Mouse (Mus musculus) MEL (cell line): ENCODE data around the gene Cd151. TPM values are rescaled to one million over a fixed set of nuclear protein-coding genes. Genes with fewer than 3 reads are reported as not detected.

Experiments used
- DNase-seq: peaks from one replicate; pipeline ENCODE4 v3.0.0; 2011; ENCODE audit warnings: low read depth, low spot score
- H3K27ac ChIP-seq: 2 replicates; pipeline ENCODE4 v1.5.1; 2012; ENCODE audit warnings: low read depth, mild to moderate bottlenecking, control low read depth, low read length, moderate library complexity; ENCODE audit not compliant: control insufficient read depth
- H3K27me3 ChIP-seq, 2 experiments: fragments of 150-350 bp in 1 of 2; sonication (generic) in 1 of 2; 2 replicates each; pipeline ENCODE4 v1.6.1; 2012; ENCODE audit warnings: low read length in 2 of 2, mild to moderate bottlenecking in 2 of 2, improper control_type of control experiment in 1 of 2, moderate library complexity in 1 of 2; ENCODE audit not compliant: insufficient read depth in 2 of 2, control insufficient read depth in 1 of 2
- H3K36me3 ChIP-seq, 2 experiments: 2 replicates each; pipeline ENCODE4 v1.6.1; 2012 to 2014; ENCODE audit warnings: low read length in 2 of 2, improper control_type of control experiment in 1 of 2, inconsistent platforms in 1 of 2, mild to moderate bottlenecking in 1 of 2; ENCODE audit not compliant: insufficient read depth in 2 of 2, control insufficient read depth in 1 of 2
- H3K4me1 ChIP-seq, 2 experiments: fragments of 150-350 bp in 1 of 2; sonication (generic) in 1 of 2; 2 replicates each; pipeline ENCODE4 v1.6.1; 2012; ENCODE audit warnings: low read length in 2 of 2, improper control_type of control experiment in 1 of 2, mild to moderate bottlenecking in 1 of 2; ENCODE audit not compliant: insufficient read depth in 2 of 2, control insufficient read depth in 1 of 2
- H3K4me3 ChIP-seq, 2 experiments: fragments of 150-350 bp in 1 of 2; sonication (generic) in 1 of 2; 2 replicates each; pipeline ENCODE4 v1.5.1; 2012; ENCODE audit warnings: low read depth in 2 of 2, low read length in 2 of 2, mild to moderate bottlenecking in 2 of 2, moderate library complexity in 2 of 2, control low read depth in 1 of 2, improper control_type of control experiment in 1 of 2; ENCODE audit not compliant: control insufficient read depth in 1 of 2, insufficient read depth in 1 of 2
- H3K79me2 ChIP-seq: 2 replicates; pipeline ENCODE4 v1.6.1; 2012; ENCODE audit warnings: mild to moderate bottlenecking, low read length, moderate library complexity; ENCODE audit not compliant: control insufficient read depth, poor library complexity, insufficient read depth
- H3K9ac ChIP-seq: 2 replicates; pipeline ENCODE4 v1.6.1; 2012; ENCODE audit warnings: low read depth, mild to moderate bottlenecking, control low read depth, low read length, moderate library complexity; ENCODE audit not compliant: control insufficient read depth, poor library complexity, severe bottlenecking
- H3K9me3 ChIP-seq: fragments of 150-350 bp; sonication (generic); replicated peaks from 2 replicates; pipeline ENCODE4 v1.6.1; 2012; ENCODE audit warnings: mild to moderate bottlenecking, low read length, improper control_type of control experiment, moderate library complexity; ENCODE audit not compliant: insufficient read depth
- CHD1 ChIP-seq: IDR thresholded peaks from 2 replicates; pipeline ENCODE4 v1.6.1; 2012; ENCODE audit warnings: low read depth, mild to moderate bottlenecking, inconsistent platforms, low read length, improper control_type of control experiment
- CHD2 ChIP-seq: IDR thresholded peaks from 2 replicates; pipeline ENCODE4 v1.6.1; 2011; ENCODE audit warnings: low read length, improper control_type of control experiment
- MAFK ChIP-seq: IDR thresholded peaks from 2 replicates; pipeline ENCODE4 v1.6.1; 2011; ENCODE audit warnings: low read depth, mild to moderate bottlenecking, low read length, improper control_type of control experiment, borderline replicate concordance
- MYB ChIP-seq: IDR thresholded peaks from 2 replicates; pipeline ENCODE4 v1.6.1; 2011; ENCODE audit warnings: mild to moderate bottlenecking, low read depth, low read length, improper control_type of control experiment
- NRF1 ChIP-seq: IDR thresholded peaks from 2 replicates; pipeline ENCODE4 v1.6.1; 2014; ENCODE audit warnings: low read depth, mild to moderate bottlenecking, inconsistent platforms, low read length, improper control_type of control experiment, moderate library complexity; ENCODE audit not compliant: poor library complexity, insufficient read depth, severe bottlenecking
- POLR2A ChIP-seq, 2 experiments: IDR thresholded peaks; 2 replicates each; pipeline ENCODE4 v1.6.1; 2011 to 2012; ENCODE audit warnings: low read length in 2 of 2, mild to moderate bottlenecking in 2 of 2, control low read depth in 1 of 2, improper control_type of control experiment in 1 of 2, low read depth in 1 of 2, moderate library complexity in 1 of 2; ENCODE audit not compliant: control insufficient read depth in 1 of 2, insufficient read depth in 1 of 2, poor library complexity in 1 of 2
- POLR2AphosphoS2 ChIP-seq: IDR thresholded peaks from 2 replicates; pipeline ENCODE4 v1.6.1; 2011; ENCODE audit warnings: low read length, improper control_type of control experiment
- RCOR1 ChIP-seq: IDR thresholded peaks from 2 replicates; pipeline ENCODE4 v1.6.1; 2012; ENCODE audit warnings: low read depth, mild to moderate bottlenecking, inconsistent platforms, low read length, improper control_type of control experiment
- TBP ChIP-seq: IDR thresholded peaks from 2 replicates; pipeline ENCODE4 v1.8.0; 2011; ENCODE audit warnings: low read depth, low read length, improper control_type of control experiment
- UBTF ChIP-seq: IDR thresholded peaks from 2 replicates; pipeline ENCODE4 v1.6.1; 2012; ENCODE audit warnings: low read depth, mild to moderate bottlenecking, inconsistent platforms, low read length, improper control_type of control experiment, moderate library complexity, borderline replicate concordance; ENCODE audit not compliant: insufficient read depth
- USF1 ChIP-seq: IDR thresholded peaks from 2 replicates; pipeline ENCODE4 v1.6.1; 2014; ENCODE audit warnings: low read depth, mild to moderate bottlenecking, inconsistent platforms, low read length, improper control_type of control experiment, moderate library complexity
- USF2 ChIP-seq, 2 experiments: IDR thresholded peaks; 2 replicates each; pipeline ENCODE4 v1.6.1; 2011 to 2012; ENCODE audit warnings: improper control_type of control experiment in 2 of 2, low read length in 2 of 2, borderline replicate concordance in 1 of 2, inconsistent platforms in 1 of 2, low read depth in 1 of 2, mild to moderate bottlenecking in 1 of 2; ENCODE audit not compliant: insufficient read depth in 1 of 2
- polyA plus RNA-seq, 2 experiments: library from polyadenylated mRNA; stranded (reverse) in 1 of 2; unstranded in 1 of 2; fragments of >175 nt in 1 of 2; fragments of >200 nt in 1 of 2; gene quantifications; 2 replicates each; pipeline versions ENCODE4 v1.2.1 to v1.2.4; 2012; ENCODE audit warnings: low replicate concordance in 2 of 2, low read depth in 1 of 2; ENCODE audit not compliant: insufficient read length in 2 of 2, insufficient read depth in 1 of 2, missing spikeins in 1 of 2
- total RNA-seq: library from RNA; depleted of rRNA; stranded (reverse); fragments of 300-350 nt; gene quantifications from 2 replicates; pipeline ENCODE4 v1.2.3, GENCODE M21; 2012

The Cd151 gene
- total and polyA plus RNA-seq, 3 experiments, result 40.6 to 86.6 TPM; not detected in 1

- Histone ChIP-seq H3K36me3 (peaks cover 0 to 18% of the 10 kb centered on the region in 2 experiments; a peak in 2 of 4 replicates), H3K4me1 (peaks cover 8 to 32% of the 10 kb centered on the region in 2 experiments)
Measured at GRCm38 (mm10) chr7:141470637-141470944, 3.4 kb downstream of the Cd151 start.

GRCm38 (mm10) chr7:141471236-141471635 lies 4.0 kb downstream of the Cd151 start:
- Histone ChIP-seq H3K9me3 (no peaks in the 10 kb centered on the region), H3K4me1 (peaks cover 8 to 27% of the 10 kb centered on the region in 2 experiments; a peak in 3 of 4 replicates), H3K9ac (no peak overlapping the region), H3K27me3 (no peaks in the 10 kb centered on the region), H3K36me3 (peaks cover 0 to 18% of the 10 kb centered on the region in 2 experiments; a peak in 2 of 4 replicates), H3K79me2 (peaks cover 42% of the 10 kb centered on the region), H3K27ac (no peak overlapping the region), H3K4me3 (no peak overlapping the region)
- DNase-seq, result no peak
- TF ChIP-seq POLR2A (IDR thresholded peaks at IDR 0.05; ENCODE audit: control insufficient read depth in 1 of 2, insufficient read depth in 1 of 2, low read depth in 1 of 2, low read length in 2 of 2, poor library complexity in 1 of 2), result peak in 1 of 2 experiments; percentile 18; a peak in 1 of 4 replicates
- TF ChIP-seq TBP, result no peak
- TF ChIP-seq, all 39 proteins: peak for 1

More at GRCm38 (mm10) chr7:141470637-141470944, 3.4 kb downstream of the Cd151 start:
- Histone ChIP-seq H3K79me2 (peaks cover 36% of the 10 kb centered on the region), H3K27me3 (no peaks in the 10 kb centered on the region), H3K4me3 (no peak overlapping the region), H3K27ac (no peak overlapping the region), H3K9me3 (no peaks in the 10 kb centered on the region), H3K9ac (no peak overlapping the region)
- DNase-seq, result no peak
- TF ChIP-seq UBTF, result no peak
- TF ChIP-seq MAFK, result no peak
- no peak for TF ChIP-seq CHD2
- no peak for TF ChIP-seq NRF1
- no peak for TF ChIP-seq RCOR1
- TF ChIP-seq USF1, result no peak
- no peak for TF ChIP-seq MYB
- no peak; a peak in 1 of 4 replicates for TF ChIP-seq POLR2A (IDR thresholded peaks at IDR 0.05; ENCODE audit: control insufficient read depth in 1 of 2, insufficient read depth in 1 of 2, low read depth in 1 of 2, low read length in 2 of 2, poor library complexity in 1 of 2)
- TF ChIP-seq USF2 (IDR thresholded peaks at IDR 0.05; ENCODE audit: borderline replicate concordance in 1 of 2, insufficient read depth in 1 of 2, low read depth in 1 of 2, low read length in 2 of 2), result no peak

- peaks cover 52% of the 10 kb centered on the region for H3K79me2 ChIP-seq
- TF ChIP-seq POLR2A (IDR thresholded peaks at IDR 0.05; ENCODE audit: control insufficient read depth in 1 of 2, insufficient read depth in 1 of 2, low read depth in 1 of 2, low read length in 2 of 2, poor library complexity in 1 of 2), result peak in 1 of 2 experiments; percentile 11; a peak in 1 of 4 replicates
- TF ChIP-seq POLR2AphosphoS2, result no peak; the same call in 1 of the 2 replicates
- no peak for TF ChIP-seq CHD1
- TF ChIP-seq, all 39 proteins: peak for 1
- H3K27ac ChIP-seq, result no peak overlapping the region
- H3K9ac ChIP-seq, result no peak overlapping the region
- no peak overlapping the region for H3K4me3 ChIP-seq
- no peaks in the 10 kb centered on the region for H3K9me3 ChIP-seq
- no peak for DNase-seq
- H3K4me1 ChIP-seq, result peaks cover 3 to 25% of the 10 kb centered on the region in 2 experiments; a peak in 3 of 4 replicates
- H3K36me3 ChIP-seq, result peaks cover 0 to 18% of the 10 kb centered on the region in 2 experiments; a peak in 2 of 4 replicates
- H3K27me3 ChIP-seq, result no peaks in the 10 kb centered on the region
Measured at GRCm38 (mm10) chr7:141472226-141472625, 5.0 kb downstream of the Cd151 start.
